ENCODE assay signal across 17 mouse cellular contexts in the genomic region with DNA sequence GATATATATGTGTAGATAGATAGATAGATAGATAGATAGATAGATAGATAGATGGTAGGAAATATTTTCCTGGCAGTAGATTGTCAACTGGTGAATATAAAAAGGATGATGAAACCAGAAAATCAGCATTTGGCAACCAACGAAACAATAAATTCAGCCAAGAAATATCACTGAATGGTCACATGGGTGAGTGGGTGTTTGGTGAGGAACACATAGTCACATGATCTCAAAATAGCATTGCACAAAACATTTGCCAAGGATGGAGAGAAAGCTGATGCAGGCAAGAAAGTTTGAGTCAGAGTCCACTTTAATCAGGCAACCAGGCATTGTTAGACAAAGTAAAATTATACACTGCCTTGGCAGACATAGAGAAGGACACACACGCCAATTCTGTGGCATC. TPM values are rescaled to one million over a fixed set of nuclear protein-coding genes. Genes with fewer than 3 reads are reported as not detected.
DNase-seq lines count a peak whose midpoint lies in the region; ATAC-seq and TF ChIP-seq lines count a peak whose summit lies in the region.
"Had no signal": no experiment of that assay in that cellular context is flagged by ENCODE, and none has a peak within 500 bp of the region (broad histone marks: within the 10 kb centered on the region; RNA-seq: fewer than 3 reads in every experiment).

No protein-coding gene starts in this region.

- H3K4me1 ChIP-seq in kidney, adult 2 months (ENCODE audit: control insufficient read depth, insufficient read depth, low read length), result no peaks in the 10 kb centered on the region
- no peaks in the 10 kb centered on the region for H3K4me1 ChIP-seq in kidney, embryonic 15.5 days
- H3K4me1 ChIP-seq in hindbrain, postnatal 0 days (ENCODE audit: insufficient read depth, low read length), result no peaks in the 10 kb centered on the region
- H3K4me1 ChIP-seq: embryonic facial prominence, embryonic 13.5 days; midbrain, embryonic 10.5 days had no signal

- H3K27ac ChIP-seq in kidney, adult 2 months (ENCODE audit: insufficient read depth, low read depth, low read length), result no peak overlapping the region
- H3K27ac ChIP-seq in kidney, embryonic 15.5 days, result no peak overlapping the region
- H3K27ac ChIP-seq in hindbrain, postnatal 0 days, result no peak overlapping the region
- H3K27ac ChIP-seq: embryonic facial prominence, embryonic 13.5 days; heart, embryonic 10.5 days; hindbrain, embryonic 14.5 days; liver, embryonic 14.5 days; midbrain, embryonic 10.5 days had no signal

- WGBS in kidney, adult 2 months, result 55% methylated on average over 2 of the region's 2 CpGs
- WGBS in kidney, embryonic 15.5 days, result 79% methylated on average over 2 of the region's 2 CpGs
- 85% methylated on average over 2 of the region's 2 CpGs for WGBS in hindbrain, postnatal 0 days

- no peaks in the 10 kb centered on the region; the same call in 1 of the 2 replicates for H3K27me3 ChIP-seq in kidney, adult 2 months (replicated peaks; ENCODE audit: control insufficient read depth, insufficient read depth, low read length)
- H3K27me3 ChIP-seq in kidney, embryonic 15.5 days, result no peaks in the 10 kb centered on the region; the same call in 1 of the 2 replicates
- H3K27me3 ChIP-seq in hindbrain, postnatal 0 days (ENCODE audit: insufficient read depth, low read length), result no peaks in the 10 kb centered on the region
- H3K27me3 ChIP-seq: embryonic facial prominence, embryonic 13.5 days had no signal

- no peaks in the 10 kb centered on the region for H3K9me3 ChIP-seq in kidney, embryonic 15.5 days (replicated peaks)
- no peaks in the 10 kb centered on the region for H3K9me3 ChIP-seq in hindbrain, postnatal 0 days (ENCODE audit: low read length)
- H3K9me3 ChIP-seq: embryonic facial prominence, embryonic 13.5 days; heart, embryonic 10.5 days had no signal

- H3K36me3 ChIP-seq in kidney, adult 2 months (ENCODE audit: control insufficient read depth, insufficient read depth, low read length), result no peaks in the 10 kb centered on the region
- no peaks in the 10 kb centered on the region for H3K36me3 ChIP-seq in kidney, embryonic 15.5 days
- no peaks in the 10 kb centered on the region for H3K36me3 ChIP-seq in hindbrain, postnatal 0 days (ENCODE audit: insufficient read depth, low read length)
- H3K36me3 ChIP-seq: embryonic facial prominence, embryonic 13.5 days; heart, embryonic 10.5 days; midbrain, embryonic 10.5 days had no signal

- DNase-seq in kidney, adult 2 months, result peak; percentile 4
- DNase-seq in right cerebral cortex, adult 18-20 months, result peak; percentile 8
- DNase-seq in right cerebral cortex, postnatal 36 days (ENCODE audit: low spot score in 2 of 2), result no peak
- DNase-seq in layer of hippocampus, adult 8-10 months (ENCODE audit: low spot score in 2 of 2), result peak; percentile 14 to 41
- DNase-seq in thymus, postnatal 36 days, result no peak
- no peak for DNase-seq in hindbrain, postnatal 0 days (ENCODE audit: low spot score)
- DNase-seq: adrenal gland, adult 8-10 months; cerebellum, adult 2 months; kidney, postnatal 14 days; right cerebral cortex, postnatal 25 days had no signal

- no peak for TF ChIP-seq POLR2A in kidney, adult 2 months (IDR thresholded peaks at IDR 0.05; ENCODE audit: low read depth, low read length)

- H3K9ac ChIP-seq in kidney, embryonic 15.5 days, result no peak overlapping the region
- H3K9ac ChIP-seq in hindbrain, postnatal 0 days (replicated peaks; ENCODE audit: low read length), result no peak overlapping the region
- H3K9ac ChIP-seq: embryonic facial prominence, embryonic 13.5 days; hindbrain, embryonic 14.5 days; liver, embryonic 14.5 days had no signal

- H3K4me3 ChIP-seq in kidney, adult 2 months (ENCODE audit: insufficient read depth, low read depth, low read length), result no peak overlapping the region
- no peak overlapping the region for H3K4me3 ChIP-seq in kidney, embryonic 15.5 days (replicated peaks)
- no peak overlapping the region for H3K4me3 ChIP-seq in hindbrain, postnatal 0 days (ENCODE audit: low read length)
- H3K4me3 ChIP-seq: embryonic facial prominence, embryonic 13.5 days; heart, embryonic 10.5 days; midbrain, embryonic 10.5 days had no signal

- no peak overlapping the region for H3K4me2 ChIP-seq in kidney, embryonic 15.5 days
- H3K4me2 ChIP-seq in hindbrain, postnatal 0 days (ENCODE audit: low read depth, low read length), result no peak overlapping the region
- H3K4me2 ChIP-seq: embryonic facial prominence, embryonic 13.5 days; hindbrain, embryonic 14.5 days had no signal

- TF ChIP-seq CTCF in kidney, adult 2 months (conservative IDR thresholded peaks at IDR 0.05; ENCODE audit: insufficient read depth, insufficient read length, low read depth, low read length), result no peak
- no peak for TF ChIP-seq CTCF in hindbrain, postnatal 0 days (IDR thresholded peaks at IDR 0.05; ENCODE audit: low read depth)

- no peak for ATAC-seq in kidney, embryonic 15.5 days (replicated peaks; ENCODE audit: low FRiP score)
- ATAC-seq in hindbrain, postnatal 0 days, result no peak
- ATAC-seq: intestine, embryonic 16.5 days had no signal

RNA-seq across cellular contexts. Expression of a gene that starts 37.6 kb away (rescaled TPM):
- 4.8 and 5.9 TPM in 2 replicates for polyA plus RNA-seq in kidney, adult 2 months (2012; rRNA removed)
- 6.6 and 7.6 TPM in 2 replicates for polyA plus RNA-seq in kidney, embryonic 15.5 days (2015; fragmentation: Nextera tagmentation; extraction: Ambion mirVana)
- total RNA-seq in layer of hippocampus, adult 8-10 months (2022), result 1 to 10 TPM; 2.1 to 2.4 (median 2.3) TPM
- 2.0 and 3.2 TPM in 2 replicates for total RNA-seq in hindbrain, postnatal 0 days (2014; rRNA removed)
- 1.4 and 1.5 TPM in 2 replicates for polyA plus RNA-seq in hindbrain, postnatal 0 days (2015; fragmentation: Nextera tagmentation; extraction: Ambion mirVana)

RNA-seq across cellular contexts. Expression of a gene that starts 47.5 kb away (rescaled TPM):
- 2.3 and 2.5 TPM in 2 replicates for polyA plus RNA-seq in kidney, adult 2 months (2012; rRNA removed)
- polyA plus RNA-seq in kidney, embryonic 15.5 days (2015; fragmentation: Nextera tagmentation; extraction: Ambion mirVana), result 3.6 and 3.9 TPM in 2 replicates
- total RNA-seq in layer of hippocampus, adult 8-10 months (2022), result 10 to 100 TPM; 10.8 to 20.5 (median 16.3) TPM
- 10.0 TPM in 2 replicates for total RNA-seq in hindbrain, postnatal 0 days (2014; rRNA removed)
- polyA plus RNA-seq in hindbrain, postnatal 0 days (2015; fragmentation: Nextera tagmentation; extraction: Ambion mirVana), result 5.2 and 5.7 TPM in 2 replicates

Comparison
In these comparisons a context has a peak if more than half of its experiments do, and no peak if none do; other contexts are left out.
1. DNase-seq: peak in kidney, adult 2 months (single experiment), right cerebral cortex, adult 18-20 months (single experiment) and layer of hippocampus, adult 8-10 months (2 of 2); none in right cerebral cortex, postnatal 36 days (0 of 2), thymus, postnatal 36 days (0 of 2) and hindbrain, postnatal 0 days (single experiment).